Mouse (Mus musculus) G1E (cell line): Measurements from ENCODE around the gene Fgfr2. TPM values are rescaled to one million over a fixed set of nuclear protein-coding genes. Genes with fewer than 3 reads are reported as not detected.

Experiments used
- ATAC-seq: 2 replicates; pipeline ENCODE4 v1.8.0; 2016; ENCODE audit warnings: mild to moderate bottlenecking; ENCODE audit not compliant: insufficient number of reproducible peaks, poor library complexity, low FRiP score, severe bottlenecking; ENCODE audit errors: extremely low read depth
- DNase-seq: peaks from one replicate; pipeline ENCODE4 v3.0.0; 2012; ENCODE audit warnings: low spot score
- H3K27me3 ChIP-seq: 2 replicates; pipeline ENCODE4 v1.6.1; 2012; ENCODE audit warnings: mild to moderate bottlenecking, low read length, inconsistent platforms; ENCODE audit not compliant: insufficient read depth
- H3K36me3 ChIP-seq: replicated peaks from 2 replicates; pipeline ENCODE3; 2012; ENCODE audit warnings: mild to moderate bottlenecking, inconsistent platforms
- H3K4me1 ChIP-seq: 2 replicates; pipeline ENCODE4 v1.6.1; 2012; ENCODE audit warnings: low read depth, low read length, inconsistent platforms, mixed read lengths; ENCODE audit not compliant: insufficient read depth
- H3K4me3 ChIP-seq: 2 replicates; pipeline ENCODE4 v1.5.1; 2012; ENCODE audit warnings: low read depth, mild to moderate bottlenecking, inconsistent platforms, low read length, moderate library complexity, mixed read lengths
- H3K9me3 ChIP-seq: replicated peaks from 2 replicates; pipeline ENCODE4 v1.6.1; 2012; ENCODE audit warnings: inconsistent platforms
- CTCF ChIP-seq: IDR thresholded peaks from 2 replicates; pipeline ENCODE4 v1.5.1; 2012; ENCODE audit warnings: low read depth, low read length, inconsistent platforms, mixed read lengths
- GATA1 ChIP-seq: IDR thresholded peaks from 2 replicates; pipeline ENCODE4 v1.6.1; 2012; ENCODE audit warnings: borderline replicate concordance, low read length, inconsistent platforms, mixed read lengths
- GATA2 ChIP-seq: IDR thresholded peaks from 2 replicates; pipeline ENCODE4 v1.6.1; 2012; ENCODE audit warnings: low read depth, low read length, inconsistent platforms, borderline replicate concordance
- POLR2AphosphoS5 ChIP-seq: IDR thresholded peaks from 2 replicates; pipeline ENCODE4 v1.6.1; 2012; ENCODE audit warnings: low read depth, low read length, inconsistent platforms; ENCODE audit not compliant: insufficient replicate concordance
- TAL1 ChIP-seq: conservative IDR thresholded peaks from 2 replicates; pipeline ENCODE4 v1.6.1; 2012; ENCODE audit warnings: low read depth, low read length, inconsistent platforms, mixed read lengths
- polyA plus RNA-seq: library from polyadenylated mRNA; stranded (reverse); fragments of >175 nt; gene quantifications from 2 replicates; pipeline ENCODE4 v1.2.3, GENCODE M21; 2012
- total RNA-seq, 2 experiments: library from RNA; stranded (forward) in 1 of 2; stranded (reverse) in 1 of 2; fragments of 200-1000 nt in 1 of 2; fragments of >200 nt in 1 of 2; fragmentation: Nextera tagmentation in 1 of 2; gene quantifications; 2 replicates each; pipeline ENCODE4 v1.2.3; 2014 to 2017

Fgfr2 gene
- total and polyA plus RNA-seq, 3 experiments: 0.22 TPM; not detected in 2

DNA sequence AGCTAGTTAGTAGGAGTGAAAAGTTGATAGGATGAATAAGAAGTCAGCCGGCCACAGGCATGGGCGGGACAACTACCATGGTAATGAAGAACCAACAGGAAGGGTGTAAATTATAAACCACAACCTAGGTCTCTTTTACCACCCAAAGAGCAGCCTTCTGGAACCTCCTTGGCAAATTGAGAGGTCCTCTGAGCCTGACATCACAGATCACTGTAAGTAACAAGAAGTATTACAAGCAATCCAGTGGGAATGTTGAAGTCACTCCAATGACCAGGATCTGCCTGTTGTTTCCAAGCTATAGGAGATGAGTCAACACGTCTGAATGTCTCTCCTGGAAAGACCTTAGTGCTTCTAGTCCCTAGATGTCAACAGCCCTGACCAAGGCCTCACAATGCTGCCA is 61.1 kb downstream of the Fgfr2 start:
- Histone ChIP-seq H3K36me3 (peaks cover 98% of the 10 kb centered on the region), H3K4me3 (no peak overlapping the region), H3K27me3 (no peaks in the 10 kb centered on the region), H3K4me1 (no peaks in the 10 kb centered on the region), H3K9me3 (no peaks in the 10 kb centered on the region)
- no peak for ATAC-seq
- TF ChIP-seq GATA2 (no peak), GATA1 (no peak), POLR2AphosphoS5 (no peak), CTCF (no peak), TAL1 (no peak)
- no peak for DNase-seq

DNA sequence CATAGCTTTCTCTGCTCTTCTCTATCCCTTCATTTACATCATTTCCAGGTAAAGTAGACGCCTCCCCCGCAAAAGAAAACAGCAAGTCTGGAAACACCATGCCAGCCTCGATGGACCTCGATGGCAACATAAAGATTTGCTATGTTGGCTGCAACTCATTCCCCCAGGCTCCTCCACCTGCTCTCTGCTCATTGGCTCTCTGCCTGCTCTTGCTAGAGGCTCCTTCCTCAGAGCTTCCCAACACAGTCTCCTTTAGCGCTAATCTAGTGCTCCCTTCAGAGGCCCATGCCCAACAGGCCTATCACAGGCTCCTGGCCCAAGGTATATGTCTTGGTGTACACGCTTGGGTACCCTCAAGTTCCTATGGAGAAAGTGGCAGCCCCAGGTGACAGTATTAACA is 63.0 kb downstream of the Fgfr2 start:
- Histone ChIP-seq H3K9me3 (no peaks in the 10 kb centered on the region), H3K27me3 (no peaks in the 10 kb centered on the region), H3K36me3 (peaks cover 95% of the 10 kb centered on the region), H3K4me3 (no peak overlapping the region), H3K4me1 (no peaks in the 10 kb centered on the region)
- TF ChIP-seq GATA1 (no peak), POLR2AphosphoS5 (no peak), CTCF (no peak), TAL1 (no peak), GATA2 (no peak)
- no peak for ATAC-seq
- no peak for DNase-seq

DNA sequence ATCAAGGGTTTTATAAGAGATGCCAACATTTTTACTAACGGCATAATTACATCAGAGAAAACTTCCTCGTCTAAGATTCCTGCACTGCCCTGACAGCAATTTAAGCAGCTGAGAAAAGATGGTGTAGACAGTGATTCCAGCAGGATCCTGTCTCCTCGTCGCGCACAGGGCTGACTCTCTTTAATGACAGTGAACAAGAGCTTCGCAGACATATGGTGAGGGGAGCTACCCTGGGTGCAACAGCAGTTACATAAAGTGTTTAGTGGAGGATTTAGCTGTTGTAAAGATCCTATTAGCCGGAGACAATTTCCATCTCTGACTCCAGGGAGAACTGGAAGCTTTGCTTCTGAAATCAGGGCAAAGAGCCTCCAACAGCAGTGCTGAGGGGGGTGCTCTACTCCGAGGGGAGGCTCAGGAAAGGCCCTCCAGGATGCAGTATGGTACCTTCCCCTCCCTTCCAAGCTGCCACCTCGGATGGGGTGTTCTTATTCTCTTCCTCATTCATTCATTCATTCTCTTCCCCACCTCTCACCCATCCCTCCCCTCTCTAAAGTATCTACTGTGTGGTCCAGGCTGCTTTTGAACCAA is 63.5 kb downstream of the Fgfr2 start:
- no peak for DNase-seq
- no peaks in the 10 kb centered on the region for H3K4me1 ChIP-seq
- ATAC-seq: no peak
- no peaks in the 10 kb centered on the region for H3K9me3 ChIP-seq
- TF ChIP-seq GATA2 (no peak), POLR2AphosphoS5 (no peak), GATA1 (no peak), CTCF (no peak), TAL1 (no peak)
- no peaks in the 10 kb centered on the region for H3K27me3 ChIP-seq
- H3K36me3 ChIP-seq: peaks cover 95% of the 10 kb centered on the region
- no peak overlapping the region for H3K4me3 ChIP-seq

DNA sequence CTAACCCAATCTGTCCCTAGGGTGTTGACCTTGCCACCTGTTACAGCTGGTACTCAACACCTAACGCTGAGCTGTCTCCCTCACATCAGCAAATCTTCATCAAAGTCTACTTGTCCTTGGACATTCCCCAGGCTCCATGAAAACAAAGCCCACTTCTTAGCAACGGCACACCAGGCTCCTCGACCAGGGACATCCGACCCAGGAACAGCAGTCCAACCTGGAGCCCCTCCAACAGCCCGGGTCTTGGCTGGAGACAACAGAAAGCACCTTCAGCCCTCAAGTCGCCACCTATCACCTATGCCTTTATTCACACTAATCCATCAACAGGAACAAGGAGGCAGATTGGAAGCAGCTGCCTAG is 64.0 kb downstream of the Fgfr2 start:
- Histone ChIP-seq H3K4me3 (no peak overlapping the region), H3K4me1 (no peaks in the 10 kb centered on the region)

GRCm38 (mm10) chr7:133058496-133059149 is 64.5 kb downstream of the Fgfr2 start:
- TF ChIP-seq POLR2AphosphoS5: no peak
- no peak for TF ChIP-seq GATA1
- no peak for TF ChIP-seq GATA2
- no peak for TF ChIP-seq TAL1
- TF ChIP-seq CTCF: no peak
- ATAC-seq (no peak), DNase-seq (no peak)
- H3K9me3 ChIP-seq: no peaks in the 10 kb centered on the region
- no peaks in the 10 kb centered on the region for H3K4me1 ChIP-seq
- H3K27me3 ChIP-seq: no peaks in the 10 kb centered on the region
- H3K4me3 ChIP-seq: no peak overlapping the region
- H3K36me3 ChIP-seq: peaks cover 95% of the 10 kb centered on the region

More for the DNA sequence above, 64.0 kb downstream of the Fgfr2 start:
- Histone ChIP-seq H3K36me3 (peaks cover 95% of the 10 kb centered on the region), H3K27me3 (no peaks in the 10 kb centered on the region), H3K9me3 (no peaks in the 10 kb centered on the region)
- no peak for ATAC-seq
- TF ChIP-seq GATA1 (no peak), GATA2 (no peak), POLR2AphosphoS5 (no peak), CTCF (no peak), TAL1 (no peak)
- no peak for DNase-seq

DNA sequence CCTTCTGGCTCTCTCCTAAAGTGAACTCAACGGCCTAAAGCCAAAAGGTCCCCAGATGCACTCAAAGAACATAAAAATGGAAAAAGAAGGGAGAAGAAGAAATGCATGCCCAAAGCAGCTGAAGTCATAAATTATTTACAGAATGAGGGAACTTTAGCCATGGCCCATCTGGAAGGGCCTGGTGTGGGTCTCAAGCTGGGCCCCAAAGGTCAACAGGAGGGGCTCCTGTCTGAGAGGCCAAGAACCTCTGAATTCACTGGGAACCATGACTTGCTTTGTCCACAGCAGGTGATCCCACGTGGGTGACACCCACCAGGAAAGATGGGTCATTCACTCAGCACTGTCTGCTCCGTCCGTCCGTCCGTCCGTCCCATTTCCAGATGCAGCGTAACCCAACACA is 66.2 kb downstream of the Fgfr2 start:
- no peak for ATAC-seq
- H3K36me3 ChIP-seq: peaks cover 96% of the 10 kb centered on the region
- H3K4me3 ChIP-seq: no peak overlapping the region
- TF ChIP-seq TAL1 (no peak), GATA1 (no peak), POLR2AphosphoS5 (no peak), CTCF (no peak), GATA2 (no peak)
- no peaks in the 10 kb centered on the region for H3K27me3 ChIP-seq
- no peak for DNase-seq
- H3K4me1 ChIP-seq: no peaks in the 10 kb centered on the region
- no peaks in the 10 kb centered on the region for H3K9me3 ChIP-seq
